Mouse (Mus musculus): ENCODE data around the gene Atxn7l3. TPM values are rescaled to one million over a fixed set of nuclear protein-coding genes. Genes with fewer than 3 reads are reported as not detected.

The Atxn7l3 gene
- 55.4 and 60.4 TPM in 2 replicates for total RNA-seq (2012; rRNA removed)

DNA sequence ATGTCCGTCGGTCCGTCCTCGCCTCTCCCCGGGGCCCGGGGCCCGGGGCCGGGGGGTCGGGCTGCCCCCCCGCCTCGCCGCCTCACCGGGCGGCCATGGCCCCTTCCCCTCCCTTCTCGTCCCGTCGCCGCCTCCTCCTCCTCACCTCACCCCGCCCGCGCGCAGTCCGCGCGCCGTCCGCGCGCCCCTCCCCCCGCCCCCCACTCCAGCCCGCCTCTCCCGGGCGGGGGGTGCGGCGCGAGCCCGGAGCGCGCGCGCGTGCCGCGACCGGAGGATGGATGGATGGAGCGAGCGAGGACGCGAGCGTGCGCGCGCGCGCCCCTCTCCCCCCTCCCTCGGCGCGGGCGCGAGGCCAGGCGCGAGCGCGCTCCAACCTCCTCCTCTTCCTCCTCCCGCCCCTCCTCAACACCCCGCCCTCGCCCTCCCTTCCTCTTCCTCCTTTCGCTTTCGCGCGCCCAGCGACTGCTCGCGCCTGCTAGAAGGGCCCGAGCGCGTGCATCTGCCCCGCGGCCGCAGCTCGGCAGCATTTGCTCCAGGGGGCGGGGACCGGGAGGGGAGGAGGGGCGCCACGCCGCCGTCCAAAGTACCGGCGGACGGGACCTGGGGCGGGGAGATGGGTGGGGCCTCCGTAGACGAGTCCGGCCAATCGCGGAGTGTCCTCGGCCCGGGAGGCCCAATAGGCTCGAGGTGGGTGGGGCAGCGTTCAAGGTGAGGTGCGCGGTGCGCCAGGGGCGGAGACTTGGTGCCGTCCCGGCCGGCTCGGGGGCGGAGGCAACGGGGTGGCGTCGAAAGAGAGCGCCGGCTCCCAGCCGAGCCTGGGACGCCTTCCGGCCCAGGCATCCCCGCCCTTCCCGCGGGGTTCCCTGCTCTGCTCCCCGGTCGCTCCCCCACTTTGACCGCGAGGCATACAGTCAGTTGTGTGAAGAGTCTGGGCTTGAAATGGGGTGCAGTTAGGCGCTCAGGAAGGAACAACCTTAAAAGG is at the start of gene Atxn7l3:
Gene Atxn7l3, minus strand, starts transcription at position 141 of the 982 bp plus-strand sequence.
- peaks cover 25% of the 10 kb centered on the region for H3K36me3 ChIP-seq (ENCODE audit: control insufficient read depth, insufficient read depth, low read length, poor library complexity, severe bottlenecking)
- peak within 1 kb of the TSS; percentile 83 to 94 for H3K4me3 ChIP-seq (ENCODE audit: insufficient read depth in 1 of 2, low read depth in 1 of 2, low read length in 2 of 2, poor library complexity in 1 of 2, severe bottlenecking in 1 of 2)
- peak within 1 kb of the TSS; percentile 92 for H3K9ac ChIP-seq (ENCODE audit: insufficient read depth, low read depth, low read length, poor library complexity, severe bottlenecking)
- H3K9me3 ChIP-seq (ENCODE audit: control insufficient read depth, insufficient read depth, low read depth, low read length): no peaks in the 10 kb centered on the region
- in situ Hi-C loops (cut with MboI; ENCODE audit: low sequenced_read_pairs in 2 of 2, unreplicated experiment in 2 of 2): no loop called here
- H3K27ac ChIP-seq (ENCODE audit: insufficient read depth, low read depth, low read length, poor library complexity, severe bottlenecking): peak within 1 kb of the TSS; percentile 93
- peak; percentile 98 for DNase-seq (ENCODE audit: low read depth, low spot score)
- TF ChIP-seq HCFC1 (IDR thresholded peaks at IDR 0.05; ENCODE audit: borderline replicate concordance, insufficient read depth, low read length): peak; percentile 58; the same call in 1 of the 2 replicates
- 0 out of 2 replicates have a peak, but pooled peaks have one; percentile 4 for TF ChIP-seq ZNF384 (IDR thresholded peaks at IDR 0.05; ENCODE audit: low read depth, low read length)
- no peak for TF ChIP-seq ZC3H11A (IDR thresholded peaks at IDR 0.05; ENCODE audit: borderline replicate concordance, low read depth, low read length)
- TF ChIP-seq CHD2 (IDR thresholded peaks at IDR 0.05; ENCODE audit: low read depth, low read length): no peak
- peaks cover 8 to 13% of the 10 kb centered on the region in 2 experiments; a peak in 3 of 4 replicates for H3K4me1 ChIP-seq (ENCODE audit: control insufficient read depth in 2 of 2, insufficient read depth in 2 of 2, low read length in 2 of 2, poor library complexity in 1 of 2)

DNA sequence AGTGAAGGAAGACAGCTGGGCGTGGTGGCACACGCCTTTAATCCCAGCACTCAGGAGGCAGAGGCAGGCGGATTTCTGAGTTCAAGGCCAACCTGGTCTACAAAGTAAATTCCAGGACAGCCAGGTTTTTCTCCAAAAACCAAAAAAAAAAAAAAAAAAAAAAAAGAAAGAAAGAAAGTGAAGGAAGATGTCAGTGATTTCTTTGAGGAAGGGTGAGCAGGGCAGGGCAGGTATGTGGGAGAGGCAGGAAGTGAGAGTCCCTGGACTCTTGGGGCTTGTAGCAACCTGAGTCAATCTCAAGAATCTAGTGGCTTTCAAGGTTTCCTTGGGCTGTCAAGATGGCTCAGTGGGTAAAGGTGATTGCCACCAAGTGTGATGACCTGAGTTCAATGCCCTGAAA is 48.0 kb upstream of the Atxn7l3 start:
- peaks cover 5% of the 10 kb centered on the region in 2 experiments; a peak in 1 of 4 replicates for H3K4me1 ChIP-seq (ENCODE audit: control insufficient read depth in 2 of 2, insufficient read depth in 2 of 2, low read length in 2 of 2, poor library complexity in 1 of 2)
- TF ChIP-seq ZNF384 (IDR thresholded peaks at IDR 0.05; ENCODE audit: low read depth, low read length) (0 out of 2 replicates have a peak, but pooled peaks have one; percentile 53), ZC3H11A (IDR thresholded peaks at IDR 0.05; ENCODE audit: borderline replicate concordance, low read depth, low read length) (no peak)
- H3K36me3 ChIP-seq (ENCODE audit: control insufficient read depth, insufficient read depth, low read length, poor library complexity, severe bottlenecking): no peaks in the 10 kb centered on the region
- H3K27ac ChIP-seq (ENCODE audit: insufficient read depth, low read depth, low read length, poor library complexity, severe bottlenecking): peak overlapping the region; percentile 31; the same call in 1 of the 2 replicates
- DNase-seq (ENCODE audit: low read depth, low spot score): no peak
- H3K4me3 ChIP-seq (ENCODE audit: insufficient read depth in 1 of 2, low read depth in 1 of 2, low read length in 2 of 2, poor library complexity in 1 of 2, severe bottlenecking in 1 of 2): no peak overlapping the region
- in situ Hi-C loops (cut with MboI; ENCODE audit: low sequenced_read_pairs in 2 of 2, unreplicated experiment in 2 of 2): no loop called here
- H3K9ac ChIP-seq (ENCODE audit: insufficient read depth, low read depth, low read length, poor library complexity, severe bottlenecking): no peak overlapping the region
- no peaks in the 10 kb centered on the region for H3K9me3 ChIP-seq (ENCODE audit: control insufficient read depth, insufficient read depth, low read depth, low read length)

DNA sequence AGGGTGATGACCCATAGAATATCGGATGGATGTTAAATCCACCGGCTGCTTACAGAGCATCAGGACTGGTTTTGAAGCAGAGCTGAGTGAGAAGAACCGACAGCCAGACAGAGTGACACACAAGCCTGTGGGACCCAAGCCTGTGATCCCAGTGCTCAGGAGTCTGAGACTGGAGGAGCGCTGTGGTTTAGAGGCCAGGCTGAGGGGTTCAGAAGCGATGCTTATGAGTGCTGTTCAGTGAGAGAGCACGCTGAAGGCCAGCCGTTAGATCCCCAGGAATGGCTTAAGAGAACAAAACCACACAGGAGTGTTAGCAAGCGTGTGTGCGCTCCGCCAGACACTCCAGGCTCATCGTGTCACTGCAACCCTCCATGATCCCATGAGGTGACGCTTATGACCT is 46.3 kb upstream of the Atxn7l3 start:
- Histone ChIP-seq H3K4me1 (ENCODE audit: control insufficient read depth in 2 of 2, insufficient read depth in 2 of 2, low read length in 2 of 2, poor library complexity in 1 of 2) (peaks cover 11 to 13% of the 10 kb centered on the region in 2 experiments), H3K27ac (ENCODE audit: insufficient read depth, low read depth, low read length, poor library complexity, severe bottlenecking) (no peak overlapping the region), H3K9me3 (ENCODE audit: control insufficient read depth, insufficient read depth, low read depth, low read length) (no peaks in the 10 kb centered on the region), H3K9ac (ENCODE audit: insufficient read depth, low read depth, low read length, poor library complexity, severe bottlenecking) (no peak overlapping the region; the same call in 1 of the 2 replicates), H3K36me3 (ENCODE audit: control insufficient read depth, insufficient read depth, low read length, poor library complexity, severe bottlenecking) (no peaks in the 10 kb centered on the region), H3K4me3 (ENCODE audit: insufficient read depth in 1 of 2, low read depth in 1 of 2, low read length in 2 of 2, poor library complexity in 1 of 2, severe bottlenecking in 1 of 2) (no peak overlapping the region)
- no peak for DNase-seq (ENCODE audit: low read depth, low spot score)
- TF ChIP-seq ZC3H11A (IDR thresholded peaks at IDR 0.05; ENCODE audit: borderline replicate concordance, low read depth, low read length) (no peak), ZNF384 (IDR thresholded peaks at IDR 0.05; ENCODE audit: low read depth, low read length) (no peak)
- in situ Hi-C loops (cut with MboI; ENCODE audit: low sequenced_read_pairs in 2 of 2, unreplicated experiment in 2 of 2): no loop called here

DNA sequence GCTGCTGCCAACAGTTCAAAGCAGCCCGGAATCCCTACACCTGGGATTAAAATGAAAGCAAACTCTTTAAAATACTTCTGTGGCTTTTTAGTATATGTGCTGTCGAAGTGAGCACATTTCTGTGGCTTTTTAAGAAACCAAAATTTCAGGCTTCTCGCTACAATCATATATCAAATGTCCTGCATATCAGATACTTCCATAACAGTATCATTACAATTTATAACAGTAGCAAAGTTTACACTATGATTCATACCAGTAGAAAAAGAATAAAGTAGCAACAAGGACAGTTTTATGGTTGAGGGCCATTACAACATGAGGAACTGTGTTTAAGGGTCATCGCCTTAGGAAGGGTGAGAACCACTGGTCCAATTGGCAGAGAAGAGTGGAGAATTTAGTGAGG is 44.7 kb upstream of the Atxn7l3 start:
- in situ Hi-C loops (cut with MboI; ENCODE audit: low sequenced_read_pairs in 2 of 2, unreplicated experiment in 2 of 2): no loop called here
- no peak for DNase-seq (ENCODE audit: low read depth, low spot score)
- Histone ChIP-seq H3K4me3 (ENCODE audit: insufficient read depth in 1 of 2, low read depth in 1 of 2, low read length in 2 of 2, poor library complexity in 1 of 2, severe bottlenecking in 1 of 2) (no peak overlapping the region), H3K27ac (ENCODE audit: insufficient read depth, low read depth, low read length, poor library complexity, severe bottlenecking) (no peak overlapping the region), H3K9ac (ENCODE audit: insufficient read depth, low read depth, low read length, poor library complexity, severe bottlenecking) (no peak overlapping the region), H3K36me3 (ENCODE audit: control insufficient read depth, insufficient read depth, low read length, poor library complexity, severe bottlenecking) (no peaks in the 10 kb centered on the region), H3K4me1 (ENCODE audit: control insufficient read depth in 2 of 2, insufficient read depth in 2 of 2, low read length in 2 of 2, poor library complexity in 1 of 2) (peaks cover 11 to 14% of the 10 kb centered on the region in 2 experiments), H3K9me3 (ENCODE audit: control insufficient read depth, insufficient read depth, low read depth, low read length) (no peaks in the 10 kb centered on the region)
- TF ChIP-seq HCFC1 (IDR thresholded peaks at IDR 0.05; ENCODE audit: borderline replicate concordance, insufficient read depth, low read length) (no peak), ZNF384 (IDR thresholded peaks at IDR 0.05; ENCODE audit: low read depth, low read length) (no peak), MAFK (IDR thresholded peaks at IDR 0.05; ENCODE audit: insufficient read depth, low read depth, low read length) (no peak), CHD2 (IDR thresholded peaks at IDR 0.05; ENCODE audit: low read depth, low read length) (no peak), ZC3H11A (IDR thresholded peaks at IDR 0.05; ENCODE audit: borderline replicate concordance, low read depth, low read length) (no peak)
